Mouse (Mus musculus) megakaryocyte, embryonic 14.5 days (primary cell): ENCODE measurements around the gene Ppp1r16b. TPM values are rescaled to one million over a fixed set of nuclear protein-coding genes. Genes with fewer than 3 reads are reported as not detected.

Experiments
- H3K27me3 ChIP-seq: replicated peaks from 2 replicates; pipeline ENCODE3; 2012; ENCODE audit warnings: inconsistent platforms
- H3K36me3 ChIP-seq: replicated peaks from 2 replicates; pipeline ENCODE3; 2012; ENCODE audit warnings: low read length, inconsistent platforms, mixed read lengths
- H3K4me1 ChIP-seq: 2 replicates; pipeline ENCODE4 v1.6.1; 2012; ENCODE audit warnings: inconsistent platforms
- H3K4me3 ChIP-seq: replicated peaks from 2 replicates; pipeline ENCODE3; 2012; ENCODE audit warnings: moderate library complexity, mild to moderate bottlenecking, inconsistent platforms
- H3K9me3 ChIP-seq: 2 replicates; pipeline ENCODE4 v1.6.1; 2012; ENCODE audit warnings: inconsistent platforms
- FLI1 ChIP-seq: IDR thresholded peaks from 2 replicates; pipeline ENCODE4 v1.6.1; 2012; ENCODE audit warnings: low read length, inconsistent platforms, mixed read lengths
- GATA1 ChIP-seq: IDR thresholded peaks from 3 replicates; pipeline ENCODE4 v1.6.1; 2012; ENCODE audit warnings: mixed read lengths, low read length, inconsistent platforms, borderline replicate concordance
- polyA plus RNA-seq: library from polyadenylated mRNA; stranded (reverse); fragments of >175 nt; gene quantifications from 2 replicates; pipeline ENCODE4 v1.2.3, GENCODE M21; 2012; ENCODE audit warnings: low replicate concordance; ENCODE audit not compliant: insufficient read depth

Gene Ppp1r16b
- polyA plus RNA-seq, 1 experiment, result 3.6 TPM

DNA sequence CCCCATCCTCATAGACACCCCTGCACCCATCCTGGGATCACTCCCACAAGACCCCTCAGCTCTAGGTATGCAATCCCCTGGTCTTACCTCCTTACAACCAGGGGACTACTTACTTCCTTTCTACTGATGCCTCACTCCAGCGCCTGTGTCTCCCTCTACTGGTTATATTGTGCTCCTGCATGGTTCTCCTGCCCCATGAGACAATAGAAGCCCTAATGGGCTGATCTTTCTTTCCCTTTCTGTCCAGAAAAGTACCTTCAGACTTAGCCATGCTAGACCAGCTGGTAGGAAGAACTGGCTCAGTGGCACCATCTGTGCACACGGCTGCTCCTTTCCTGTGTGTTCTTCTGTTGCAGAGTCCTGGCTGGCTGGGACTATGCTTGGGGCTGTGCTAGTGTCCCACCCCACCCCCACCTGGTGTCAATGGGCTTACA, 79.9 kb downstream of the Ppp1r16b start:
- Histone ChIP-seq H3K27me3 (peaks cover 47% of the 10 kb centered on the region), H3K4me1 (peaks cover 12% of the 10 kb centered on the region), H3K9me3 (peaks cover 9% of the 10 kb centered on the region), H3K4me3 (no peak overlapping the region), H3K36me3 (no peaks in the 10 kb centered on the region)
- TF ChIP-seq GATA1 (no peak), FLI1 (no peak)

DNA sequence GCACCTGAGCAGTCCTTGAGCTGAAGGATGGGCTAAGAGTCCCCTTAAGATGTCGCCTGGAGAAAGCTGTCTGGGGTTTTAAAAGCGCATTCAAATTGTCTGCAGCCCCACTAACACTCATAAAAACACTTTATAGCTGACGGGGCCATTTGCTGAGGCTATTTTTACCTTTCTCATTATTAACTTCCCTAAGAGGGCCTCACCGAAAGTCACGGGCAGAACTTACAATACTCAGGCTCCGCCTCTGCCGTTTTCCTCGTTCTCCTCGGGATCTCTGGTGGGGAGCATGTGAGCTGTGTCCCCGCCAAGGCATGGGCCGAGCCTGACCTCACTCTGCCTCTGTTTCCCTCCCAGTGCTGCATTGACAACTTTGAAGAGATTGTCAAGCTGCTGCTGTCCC, 81.0 kb downstream of the Ppp1r16b start:
- TF ChIP-seq FLI1 (no peak), GATA1 (no peak)
- peaks cover 47% of the 10 kb centered on the region for H3K27me3 ChIP-seq
- H3K4me1 ChIP-seq, result peaks cover 12% of the 10 kb centered on the region
- peaks cover 9% of the 10 kb centered on the region for H3K9me3 ChIP-seq
- peak overlapping the region; percentile 21 for H3K4me3 ChIP-seq
- H3K36me3 ChIP-seq, result no peaks in the 10 kb centered on the region

DNA sequence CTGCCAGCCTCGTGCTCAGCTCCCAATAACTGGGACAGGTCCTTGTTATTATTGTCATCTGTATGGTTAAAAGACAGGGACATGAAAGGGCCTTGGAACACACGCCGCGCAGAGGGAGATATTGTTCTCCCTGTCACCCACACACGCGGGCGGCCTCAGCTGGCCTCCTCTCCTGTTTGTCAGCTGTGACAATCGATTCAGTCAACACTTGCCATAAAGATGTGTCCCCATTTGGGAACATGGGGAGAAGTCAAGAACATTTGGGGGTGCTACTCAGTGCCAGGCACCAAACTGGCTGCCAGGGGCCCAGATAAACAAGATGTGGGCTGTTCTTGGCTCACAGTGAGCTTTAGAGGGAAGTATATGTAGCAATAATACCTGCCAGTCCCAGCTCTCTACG, 84.2 kb downstream of the Ppp1r16b start:
- H3K36me3 ChIP-seq, result no peaks in the 10 kb centered on the region
- peaks cover 43% of the 10 kb centered on the region for H3K27me3 ChIP-seq
- peaks cover 10% of the 10 kb centered on the region for H3K4me1 ChIP-seq
- no peak overlapping the region for H3K4me3 ChIP-seq
- no peaks in the 10 kb centered on the region for H3K9me3 ChIP-seq
- no peak for TF ChIP-seq FLI1
- no peak for TF ChIP-seq GATA1

DNA sequence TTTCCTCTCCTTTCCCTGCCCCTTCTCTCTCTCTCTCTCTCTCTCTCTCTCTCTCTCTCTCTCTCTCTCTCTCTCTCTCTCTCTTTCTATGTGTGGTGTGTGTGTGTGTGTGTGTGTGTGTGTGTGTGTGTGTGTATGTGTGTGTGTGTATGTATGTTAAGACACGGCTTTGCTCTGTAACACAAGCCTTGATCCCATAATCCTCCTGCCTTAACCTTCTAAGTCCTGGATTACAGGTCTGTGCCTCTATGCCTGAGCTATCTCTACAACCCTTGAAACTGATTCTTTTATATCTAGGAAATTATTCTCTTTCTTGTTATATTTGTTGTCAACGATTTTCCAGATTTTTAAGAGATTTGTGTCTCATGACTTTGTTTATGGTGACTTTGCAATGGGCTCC, 95.0 kb downstream of the Ppp1r16b start:
- Histone ChIP-seq H3K4me3 (no peak overlapping the region), H3K9me3 (no peaks in the 10 kb centered on the region), H3K4me1 (peaks cover 10% of the 10 kb centered on the region), H3K36me3 (no peaks in the 10 kb centered on the region), H3K27me3 (peaks cover 39% of the 10 kb centered on the region)
- no peak for TF ChIP-seq GATA1
- TF ChIP-seq FLI1, result no peak

DNA sequence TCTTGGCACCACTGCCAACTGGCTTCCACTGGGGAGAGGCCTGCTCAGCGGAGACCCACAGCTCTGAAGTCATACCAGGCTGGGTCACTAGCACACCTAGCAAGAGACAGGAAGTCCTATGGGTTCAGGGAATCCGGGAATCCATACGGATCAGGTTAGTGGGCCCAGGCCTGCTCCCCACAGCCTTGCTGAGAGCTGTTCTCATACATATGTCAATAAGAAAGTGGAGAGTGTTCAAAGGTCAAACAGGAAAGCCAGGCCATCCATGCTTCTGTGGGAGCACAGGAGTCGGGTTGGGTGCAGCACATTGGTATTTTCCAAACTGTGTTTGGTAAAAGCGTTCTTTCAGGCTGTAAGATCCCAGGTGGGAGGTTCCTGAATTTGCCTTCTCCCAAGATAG, 97.1 kb downstream of the Ppp1r16b start:
- no peak overlapping the region for H3K4me3 ChIP-seq
- H3K4me1 ChIP-seq, result peaks cover 12% of the 10 kb centered on the region
- H3K36me3 ChIP-seq, result no peaks in the 10 kb centered on the region
- TF ChIP-seq GATA1 (no peak), FLI1 (no peak)
- H3K9me3 ChIP-seq, result no peaks in the 10 kb centered on the region
- H3K27me3 ChIP-seq, result peaks cover 26% of the 10 kb centered on the region

DNA sequence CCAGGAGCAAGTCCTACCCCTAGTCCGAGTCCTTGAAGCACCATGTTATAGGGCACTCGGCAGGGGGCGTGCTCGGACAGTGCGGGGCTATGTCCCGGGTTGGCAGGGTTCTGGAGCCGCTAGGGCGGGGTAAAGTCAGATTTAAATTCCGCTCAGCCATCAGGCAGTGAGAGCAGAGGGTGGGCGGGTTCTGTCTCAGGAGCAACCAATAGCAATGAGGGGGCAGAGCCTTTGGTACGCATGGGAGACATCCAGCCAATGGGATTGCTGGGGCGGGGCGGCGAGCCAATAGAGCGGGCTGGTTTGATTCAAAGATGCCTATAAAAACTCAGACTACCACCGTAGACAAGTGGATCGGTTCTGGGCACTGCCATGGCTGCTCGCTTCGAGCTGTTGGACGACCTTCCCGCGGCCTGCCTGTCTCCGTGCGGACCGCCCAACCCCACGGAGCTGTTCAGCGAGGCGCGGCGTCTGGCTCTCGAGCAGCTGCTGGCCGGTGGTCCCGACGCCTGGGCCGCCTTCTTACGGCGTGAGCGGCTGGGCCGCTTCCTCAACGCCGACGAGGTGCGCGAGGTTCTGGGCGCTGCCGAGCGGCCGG, 102.6 kb downstream of the Ppp1r16b start, which contains the start of gene Fam83d:
Fam83d (plus strand) TSS at position 352 of the 598 bp plus-strand sequence.
- peak within 1 kb of the TSS; percentile 94 for H3K4me3 ChIP-seq
- peaks cover 15% of the 10 kb centered on the region for H3K27me3 ChIP-seq
- no peaks in the 10 kb centered on the region for H3K9me3 ChIP-seq
- H3K4me1 ChIP-seq, result peaks cover 49% of the 10 kb centered on the region
- H3K36me3 ChIP-seq, result peaks cover 15% of the 10 kb centered on the region
- TF ChIP-seq GATA1 (no peak), FLI1 (no peak)

DNA sequence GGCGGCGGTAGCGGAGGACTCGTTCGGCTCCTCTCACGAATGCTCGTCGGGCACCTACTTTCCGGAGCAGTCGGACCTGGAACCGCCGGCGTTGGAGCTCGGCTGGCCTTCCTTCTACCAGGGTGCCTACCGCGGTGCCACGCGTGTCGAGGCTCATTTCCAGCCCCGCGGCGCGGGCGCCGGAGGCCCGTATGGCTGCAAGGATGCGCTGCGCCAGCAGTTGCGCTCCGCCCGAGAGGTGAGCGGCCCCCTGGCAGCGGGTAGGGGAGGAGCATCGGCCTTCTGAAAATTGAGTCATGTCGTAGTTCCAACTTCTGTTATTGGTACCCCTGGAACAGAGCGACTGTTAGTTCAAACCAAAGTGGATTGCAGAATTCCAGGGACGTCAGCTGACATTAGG, 103.2 kb downstream of the Ppp1r16b start:
- Histone ChIP-seq H3K36me3 (peaks cover 20% of the 10 kb centered on the region), H3K27me3 (peaks cover 9% of the 10 kb centered on the region), H3K4me3 (peak overlapping the region; percentile 94), H3K4me1 (peaks cover 48% of the 10 kb centered on the region), H3K9me3 (no peaks in the 10 kb centered on the region)
- TF ChIP-seq GATA1, result no peak
- no peak for TF ChIP-seq FLI1

DNA sequence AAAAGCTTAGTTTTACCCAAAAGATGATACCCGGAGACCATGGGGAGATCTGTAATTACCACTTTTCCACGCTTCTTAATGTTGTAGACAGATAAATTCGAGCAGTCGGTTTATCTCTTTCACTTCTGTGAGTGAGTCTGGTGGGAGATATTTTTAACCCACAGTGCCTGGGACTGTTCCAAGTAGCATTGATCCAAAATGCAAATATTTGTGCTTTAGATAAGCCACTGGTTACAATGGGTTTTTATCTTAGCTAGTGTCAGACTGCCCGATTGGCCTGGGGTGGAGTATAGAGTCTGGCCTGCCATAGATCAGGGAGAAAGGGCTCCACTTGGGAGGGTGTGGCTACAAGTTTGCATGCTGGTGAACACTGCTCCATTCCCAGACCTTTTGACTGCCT, 103.6 kb downstream of the Ppp1r16b start:
- Histone ChIP-seq H3K4me1 (peaks cover 52% of the 10 kb centered on the region), H3K36me3 (peaks cover 24% of the 10 kb centered on the region), H3K4me3 (peak overlapping the region; percentile 94), H3K9me3 (no peaks in the 10 kb centered on the region), H3K27me3 (peaks cover 5% of the 10 kb centered on the region)
- no peak for TF ChIP-seq FLI1
- no peak for TF ChIP-seq GATA1

DNA sequence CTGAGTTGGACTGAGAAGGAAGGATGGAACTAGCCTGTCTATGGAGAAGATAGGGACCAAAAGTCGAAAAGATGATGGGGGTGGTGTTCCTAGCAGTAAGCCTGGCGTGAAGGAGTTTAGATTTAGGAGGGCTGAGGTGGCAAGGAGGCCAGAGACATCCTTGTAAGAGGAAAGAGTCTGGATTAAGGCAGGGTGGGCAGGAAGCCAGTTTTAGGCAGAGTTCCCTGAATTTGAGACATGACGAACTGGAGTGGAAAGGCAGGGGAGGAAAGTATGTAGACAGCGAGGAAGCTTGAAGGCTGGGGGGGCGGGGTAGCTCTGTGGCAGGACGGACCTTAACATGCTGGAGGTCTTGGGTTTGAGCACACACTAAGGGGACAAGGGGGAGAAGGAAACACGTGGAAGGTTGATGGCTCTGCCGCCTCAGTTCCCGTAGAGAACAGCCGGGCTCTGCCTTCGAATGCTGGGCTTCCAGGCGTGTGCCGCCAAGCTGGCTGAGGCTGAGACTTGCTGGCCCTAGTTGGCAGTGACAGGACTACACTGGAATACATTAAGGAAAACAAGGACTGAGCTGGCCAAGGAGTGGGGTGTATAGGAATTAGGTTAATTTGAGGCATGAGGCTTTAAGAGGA, 105.0 kb downstream of the Ppp1r16b start:
- TF ChIP-seq FLI1 (no peak), GATA1 (no peak)
- no peaks in the 10 kb centered on the region for H3K27me3 ChIP-seq
- peaks cover 63% of the 10 kb centered on the region for H3K4me1 ChIP-seq
- H3K9me3 ChIP-seq, result no peaks in the 10 kb centered on the region
- H3K36me3 ChIP-seq, result peaks cover 31% of the 10 kb centered on the region
- peak overlapping the region; percentile 94 for H3K4me3 ChIP-seq

DNA sequence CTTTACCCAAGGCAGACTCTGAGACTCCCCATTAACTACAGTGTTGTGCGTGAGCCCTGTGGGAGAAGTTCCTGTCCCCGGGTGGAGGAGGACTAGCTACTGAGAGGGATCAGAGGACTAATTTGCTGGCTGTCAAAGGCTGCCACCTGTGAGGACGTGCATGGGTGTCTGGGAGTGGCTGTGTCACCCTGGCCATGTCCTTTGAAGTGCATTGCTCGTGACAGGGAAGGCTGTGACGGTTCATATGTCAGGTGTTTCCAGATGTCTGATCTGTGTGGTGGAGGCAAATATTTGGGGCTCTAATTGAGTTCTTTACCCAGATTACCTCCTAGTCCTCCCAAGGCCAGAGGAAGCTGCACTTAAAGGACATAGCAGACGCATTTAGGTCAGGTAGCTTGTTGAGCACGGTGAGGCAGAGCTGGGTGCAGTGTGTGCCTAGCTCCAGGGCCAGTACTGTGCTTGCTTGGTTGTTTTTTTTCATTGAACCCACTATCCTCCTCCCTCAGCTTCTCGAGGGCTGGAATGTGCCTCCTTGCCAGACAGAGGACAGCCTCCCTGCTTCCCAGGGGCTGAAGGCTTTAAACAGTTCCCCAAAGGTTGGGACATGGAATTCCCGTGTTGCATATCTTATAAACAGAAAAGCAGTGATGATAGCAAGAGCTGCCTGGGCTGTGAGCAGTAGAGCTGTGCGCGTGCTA, 106.0 kb downstream of the Ppp1r16b start:
- Histone ChIP-seq H3K9me3 (no peaks in the 10 kb centered on the region), H3K4me3 (peak overlapping the region; percentile 46), H3K4me1 (peaks cover 71% of the 10 kb centered on the region), H3K36me3 (peaks cover 38% of the 10 kb centered on the region), H3K27me3 (no peaks in the 10 kb centered on the region)
- TF ChIP-seq FLI1 (no peak), GATA1 (no peak)
